Mouse (Mus musculus): ENCODE data around the gene Gyg.
"Not testable (repeated sequence)": the region's sequence is repeated elsewhere in the genome, so short reads cannot be mapped to it uniquely, and the experiment has no call there.

The Gyg gene

DNA sequence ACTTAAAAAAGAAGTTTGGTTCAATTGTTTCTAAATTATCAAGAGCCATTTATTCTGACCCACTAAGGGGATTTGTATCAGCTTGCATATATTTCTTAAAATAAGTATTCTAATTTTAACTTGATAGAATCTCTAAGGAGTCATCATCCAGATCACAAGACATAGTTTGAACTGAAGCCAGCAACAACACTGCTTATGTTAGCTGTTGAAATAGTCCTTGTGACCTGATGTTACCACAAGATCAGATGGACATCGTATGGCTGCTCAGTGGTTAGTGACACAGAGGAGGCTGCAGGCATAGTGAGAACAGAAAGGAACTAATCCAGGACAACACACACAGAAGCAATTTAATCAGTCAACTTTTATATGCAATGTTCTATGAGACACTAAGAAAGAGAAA is 22.4 kb downstream of the Gyg start:
- no peak for DNase-seq (ENCODE audit: extremely low read depth, insufficient read length, low spot score)

DNA sequence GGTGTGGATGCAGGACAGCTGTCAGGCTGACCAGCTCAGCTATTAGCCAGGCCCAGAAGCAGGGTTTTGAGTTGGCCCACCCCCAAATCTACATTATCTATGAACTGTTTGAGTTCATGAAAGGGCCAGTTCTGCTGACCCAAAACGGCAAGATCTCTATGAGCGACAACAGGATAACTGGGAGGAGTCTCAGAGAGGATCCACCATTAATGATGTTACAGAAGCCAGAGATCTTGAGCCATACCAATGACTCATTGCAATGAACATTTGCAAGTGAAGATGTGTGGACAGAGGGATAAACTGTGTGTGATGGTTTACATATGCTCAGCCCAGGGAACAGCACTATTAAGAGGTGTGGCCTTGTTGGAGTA is 23.8 kb downstream of the Gyg start:
- no peak for DNase-seq (ENCODE audit: extremely low read depth, insufficient read length, low spot score)

DNA sequence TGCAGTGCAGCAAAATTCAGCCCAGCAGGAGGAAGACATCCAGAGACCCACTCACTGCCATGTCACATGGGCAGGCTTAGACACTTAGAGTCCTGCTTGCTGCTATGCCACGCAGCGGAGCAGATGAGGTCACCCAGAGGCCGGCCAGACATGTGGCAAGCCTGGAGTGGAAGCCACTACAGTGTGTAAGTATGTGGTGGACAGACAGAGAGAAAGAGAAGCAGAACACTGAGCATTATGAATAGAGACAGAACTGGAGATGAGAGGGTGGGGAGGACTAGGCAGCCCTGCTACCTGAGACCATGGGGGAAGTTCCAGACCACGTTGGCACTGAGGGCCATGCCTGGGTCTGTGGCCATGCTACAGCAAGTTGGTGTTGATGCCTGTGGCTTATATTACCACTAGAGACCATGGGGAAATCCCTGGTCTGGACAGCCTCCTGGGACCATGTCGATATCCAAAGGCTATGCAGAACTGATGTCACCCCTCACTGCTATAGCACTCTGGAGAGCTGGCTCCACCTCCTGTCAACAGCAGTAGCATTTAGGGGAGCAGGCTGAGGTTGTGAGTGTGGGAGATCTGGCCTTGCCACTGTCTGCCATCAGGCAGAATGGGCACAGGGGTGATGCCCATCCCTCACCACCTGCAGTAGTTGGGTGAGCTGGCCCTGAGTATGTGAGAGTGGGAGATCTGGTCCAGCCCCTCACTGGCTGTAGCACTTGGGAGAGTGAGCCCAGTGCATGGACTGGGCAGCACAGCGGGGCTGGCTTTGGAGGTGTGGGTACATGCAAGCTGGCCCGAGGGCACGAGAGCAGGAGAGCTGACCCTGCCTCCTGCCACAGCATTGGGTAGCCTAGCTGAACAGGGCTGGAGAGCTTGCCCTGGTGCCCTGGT is 24.4 kb downstream of the Gyg start:
- no peak for DNase-seq (ENCODE audit: extremely low read depth, insufficient read length, low spot score)

DNA sequence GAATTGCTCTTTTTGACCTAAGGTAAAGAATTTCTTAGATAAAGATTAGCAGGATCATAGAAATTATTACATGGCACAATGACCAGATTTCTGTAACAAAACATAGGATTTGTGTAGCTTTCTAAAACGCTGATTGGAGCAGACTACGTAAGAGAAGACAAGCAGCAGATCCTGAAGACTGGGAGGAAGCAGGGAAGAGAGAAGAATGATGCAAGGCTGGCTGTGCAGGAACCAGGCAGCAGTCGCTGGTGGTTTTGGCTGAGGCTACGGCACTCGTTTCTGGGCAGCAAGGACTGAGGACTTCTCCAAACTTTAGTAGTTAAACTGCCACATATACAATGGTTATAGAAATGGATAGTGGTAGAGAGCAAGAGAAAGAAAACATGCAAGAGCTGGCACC is 25.6 kb downstream of the Gyg start:
- no peak for DNase-seq (ENCODE audit: extremely low read depth, insufficient read length, low spot score)

DNA sequence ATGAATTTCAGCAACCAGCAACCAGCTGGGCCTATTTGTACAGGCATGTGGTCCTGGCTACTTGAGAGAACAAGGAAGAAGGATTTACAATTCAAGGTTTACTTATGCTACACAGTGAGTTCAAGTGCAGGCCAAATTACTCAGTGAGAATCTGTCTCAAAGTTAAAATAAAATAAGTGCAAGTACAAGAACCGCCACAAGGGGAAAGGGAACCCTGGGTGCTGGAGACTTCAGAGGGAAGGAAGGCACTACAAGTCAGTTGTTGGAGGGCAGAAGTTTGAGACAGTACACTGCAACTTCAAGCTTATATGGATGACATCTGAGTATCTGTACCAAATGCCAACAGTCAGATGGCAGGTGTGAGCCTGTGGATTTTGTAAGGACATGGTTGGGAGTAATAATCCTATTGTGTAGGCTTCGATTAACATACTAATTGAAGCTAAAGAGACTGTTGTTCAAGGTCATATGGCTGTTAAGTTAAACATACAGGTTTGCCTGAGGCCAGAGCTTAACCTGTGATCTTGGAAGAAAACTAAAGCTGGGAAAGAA is 28.0 kb downstream of the Gyg start:
- DNase-seq (ENCODE audit: extremely low read depth, insufficient read length, low spot score): no peak

DNA sequence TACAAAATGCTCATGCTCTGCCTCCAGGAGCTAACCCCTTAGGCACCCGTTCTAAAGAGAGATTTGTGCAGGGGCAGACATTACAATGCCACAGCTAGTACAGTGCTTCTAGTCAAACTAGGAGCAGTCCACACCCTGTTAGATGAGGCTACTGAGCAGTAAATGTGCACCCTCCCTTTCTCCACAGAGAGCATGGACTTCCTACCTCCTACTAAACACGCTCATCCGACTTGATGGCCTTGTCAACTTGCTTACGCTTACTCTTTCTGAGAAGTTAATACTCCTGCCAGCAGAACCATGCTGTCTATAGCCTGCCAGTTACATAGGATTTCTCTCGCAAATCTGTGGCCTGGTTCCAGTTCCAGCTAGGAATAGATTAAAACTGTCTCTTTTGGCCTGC is 29.5 kb downstream of the Gyg start:
- no peak for DNase-seq (ENCODE audit: extremely low read depth, insufficient read length, low spot score)

DNA sequence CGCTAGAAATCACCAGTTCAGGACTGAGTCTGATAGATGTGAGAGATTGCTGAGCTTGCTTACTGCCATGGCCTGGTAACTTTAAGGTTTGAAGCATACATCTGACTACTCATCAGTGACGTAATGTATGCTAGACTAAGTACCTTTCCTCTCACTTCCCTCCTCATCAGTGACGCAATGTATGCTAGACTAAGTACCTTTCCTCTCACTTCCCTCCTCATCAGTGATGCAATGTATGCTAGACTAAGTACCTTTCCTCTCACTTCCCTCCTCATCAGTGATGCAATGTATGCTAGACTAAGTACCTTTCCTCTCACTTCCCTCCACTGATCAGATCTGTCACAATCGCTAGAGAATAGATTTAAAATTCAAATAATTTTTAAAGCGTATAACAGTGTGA is 33.5 kb downstream of the Gyg start:
- not testable (repeated sequence) for DNase-seq (ENCODE audit: extremely low read depth, insufficient read length, low spot score)

DNA sequence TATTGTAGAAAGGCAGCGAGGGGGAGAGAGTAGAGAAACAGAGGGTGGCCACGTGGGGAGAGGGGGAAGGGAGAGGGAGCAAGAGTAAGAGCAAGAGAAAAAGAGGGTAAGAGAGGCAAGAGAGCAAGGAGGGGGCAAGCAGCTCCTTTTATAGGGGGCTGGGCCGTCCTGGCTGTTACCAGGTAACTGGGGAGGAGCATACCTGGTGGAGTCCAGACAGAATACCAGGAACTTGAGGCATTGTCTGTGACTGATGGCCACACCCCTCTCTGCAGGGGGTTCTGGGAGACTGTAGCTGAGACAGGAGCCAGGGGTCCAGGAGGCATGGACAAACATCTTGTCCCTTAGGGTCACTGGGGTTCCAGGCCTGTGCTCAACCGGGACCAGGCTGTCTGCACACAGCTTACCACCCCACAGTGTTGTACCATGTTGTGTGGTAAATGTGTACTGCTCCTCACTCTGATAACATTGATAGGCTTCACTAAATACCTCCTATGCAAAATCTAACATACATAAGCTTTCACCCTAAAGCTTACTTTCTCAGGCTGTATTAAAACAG is 35.4 kb downstream of the Gyg start:
- no peak for DNase-seq (ENCODE audit: extremely low read depth, insufficient read length, low spot score)

DNA sequence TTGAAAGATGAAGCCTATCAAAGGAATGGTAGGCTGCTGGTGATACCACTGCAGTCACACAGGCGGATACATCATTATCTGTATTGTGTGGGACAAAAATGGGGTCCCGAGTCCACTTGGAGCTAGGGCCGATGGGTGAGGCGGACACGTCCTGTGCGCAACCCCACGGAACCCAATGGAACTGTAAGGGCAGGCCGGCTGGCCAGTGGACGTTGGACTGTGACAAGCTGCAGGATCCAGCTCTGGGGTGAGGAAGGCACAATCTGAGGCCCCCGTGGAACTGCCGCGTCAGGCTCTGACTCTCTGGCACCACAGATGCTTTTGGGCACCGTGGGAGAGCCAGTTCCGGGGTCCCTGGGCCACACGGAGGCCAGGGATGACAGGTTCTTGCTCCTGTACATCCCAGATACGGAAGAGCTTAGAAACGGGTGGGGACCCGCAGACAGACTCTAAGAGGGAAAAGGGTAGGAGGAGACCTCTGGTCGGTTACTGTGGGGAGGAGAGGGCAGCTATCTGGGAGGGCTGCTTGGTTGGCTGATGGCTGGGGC is 36.0 kb downstream of the Gyg start:
- no peak for DNase-seq (ENCODE audit: extremely low read depth, insufficient read length, low spot score)

DNA sequence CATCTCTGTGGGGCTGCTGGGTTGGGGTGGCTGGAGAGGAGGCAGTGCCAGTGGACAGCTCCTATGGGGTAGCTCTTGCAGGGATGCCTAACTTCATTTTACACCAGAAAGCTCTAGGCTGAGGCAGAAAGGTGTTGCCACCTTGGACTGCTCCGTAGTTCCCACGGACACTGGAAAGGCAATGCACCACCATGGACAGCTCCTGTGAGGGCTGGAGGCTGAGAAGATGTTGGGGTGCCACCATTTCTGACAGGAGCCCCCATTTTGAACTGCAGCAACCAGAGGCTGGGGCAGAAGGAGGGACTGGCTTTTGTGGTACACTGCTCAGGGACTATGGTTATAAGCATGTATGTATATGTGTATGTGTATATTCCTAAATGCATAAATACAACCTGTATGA is 43.2 kb downstream of the Gyg start:
- DNase-seq (ENCODE audit: extremely low read depth, insufficient read length, low spot score): no peak

DNA sequence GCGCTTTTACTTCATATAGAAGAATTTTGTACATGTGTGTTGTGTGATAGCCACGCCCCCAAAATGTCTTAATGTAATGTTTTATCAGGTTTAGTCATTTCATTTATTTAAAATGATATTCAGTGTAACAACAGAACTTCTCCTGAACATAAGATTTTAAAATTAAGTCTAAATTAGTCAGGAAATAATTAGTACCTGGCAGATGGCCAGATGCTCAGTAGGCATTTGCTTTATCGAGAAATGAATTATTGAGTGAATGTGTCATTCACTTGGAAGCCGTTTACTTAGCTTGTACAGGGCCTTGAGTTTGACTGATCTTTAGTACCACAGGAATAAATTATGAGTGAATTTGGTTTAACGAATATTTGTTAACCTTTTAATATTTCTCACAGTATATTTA is 46.2 kb downstream of the Gyg start:
- no peak for DNase-seq (ENCODE audit: extremely low read depth, insufficient read length, low spot score)

DNA sequence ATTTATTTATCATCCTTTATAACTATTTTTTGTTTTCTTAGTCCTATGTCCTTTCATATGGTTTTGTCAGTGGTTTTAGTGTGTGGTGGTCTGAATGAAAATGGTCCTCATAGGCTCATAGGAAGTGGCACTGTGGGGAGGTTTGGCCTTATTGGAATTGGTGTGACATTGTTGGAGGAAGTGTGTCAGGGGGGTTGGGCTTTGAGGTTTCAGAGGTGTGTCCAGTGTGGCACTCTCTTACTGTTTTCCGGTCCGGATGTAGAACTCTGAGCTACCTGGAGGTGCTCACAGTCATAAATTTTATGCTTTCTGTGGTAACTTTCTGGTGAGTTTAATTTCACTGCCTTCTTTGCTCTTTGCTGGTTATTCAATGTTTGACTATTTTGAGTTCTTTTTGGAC is 50.3 kb downstream of the Gyg start:
- no peak for DNase-seq (ENCODE audit: extremely low read depth, insufficient read length, low spot score)

DNA sequence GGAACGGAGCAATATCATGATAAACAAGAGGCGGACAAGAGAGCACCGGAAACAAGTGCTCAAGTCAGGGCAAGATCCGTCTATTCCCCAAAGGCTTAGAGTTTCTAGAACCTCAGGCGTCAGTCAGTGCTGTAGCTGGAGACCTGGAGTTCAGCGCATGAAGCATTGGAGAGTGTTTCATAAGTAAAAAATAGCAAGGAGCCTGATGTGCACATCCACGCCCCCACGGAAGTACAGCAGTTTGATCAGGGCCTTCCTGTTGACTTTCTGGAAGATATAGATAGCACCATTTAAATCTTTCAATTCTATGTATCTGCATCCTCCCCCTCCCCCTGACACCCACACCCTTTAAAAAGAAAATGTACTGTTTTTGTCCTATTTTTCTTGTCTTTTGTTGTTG is 50.8 kb downstream of the Gyg start:
- no peak for DNase-seq (ENCODE audit: extremely low read depth, insufficient read length, low spot score)

DNA sequence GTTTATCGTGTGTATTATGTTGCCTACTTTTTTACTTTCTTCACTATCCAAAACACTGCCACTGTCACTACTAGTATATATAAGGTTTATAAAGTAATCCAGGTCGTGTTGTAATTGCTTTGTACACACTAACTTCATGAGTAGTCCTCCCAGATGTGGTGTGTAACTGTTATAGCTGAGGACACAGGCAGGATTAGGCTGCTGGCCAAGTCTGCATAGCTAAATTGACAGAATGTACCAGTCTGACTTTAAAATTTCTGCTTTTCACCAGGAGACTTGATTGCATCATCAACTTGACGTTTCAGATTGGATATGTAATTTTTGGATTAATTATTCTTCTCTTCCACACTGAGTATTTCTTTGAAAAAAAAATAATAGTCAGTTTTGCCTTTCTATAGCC is 51.3 kb downstream of the Gyg start:
- no peak for DNase-seq (ENCODE audit: extremely low read depth, insufficient read length, low spot score)

DNA sequence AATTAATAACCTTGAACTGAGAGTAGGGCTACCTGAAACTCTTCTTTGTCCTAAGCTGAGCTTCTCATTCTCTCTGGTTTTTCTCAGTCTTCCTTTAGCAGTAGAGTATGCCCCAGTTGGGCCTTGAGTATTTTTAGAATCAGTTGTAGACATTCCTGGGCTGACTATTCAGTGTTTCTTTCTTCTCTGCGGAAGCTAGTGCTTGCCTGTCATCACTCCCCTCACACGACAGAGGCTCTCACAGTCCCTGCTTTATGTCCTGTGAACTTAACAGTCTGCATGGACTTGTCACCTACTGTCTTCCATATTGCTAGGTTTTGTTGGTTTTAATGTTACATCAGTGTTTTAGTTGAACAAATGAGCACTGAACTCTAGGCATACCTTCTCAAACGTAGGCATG is 73.0 kb downstream of the Gyg start:
- DNase-seq (ENCODE audit: extremely low read depth, insufficient read length, low spot score): no peak

DNA sequence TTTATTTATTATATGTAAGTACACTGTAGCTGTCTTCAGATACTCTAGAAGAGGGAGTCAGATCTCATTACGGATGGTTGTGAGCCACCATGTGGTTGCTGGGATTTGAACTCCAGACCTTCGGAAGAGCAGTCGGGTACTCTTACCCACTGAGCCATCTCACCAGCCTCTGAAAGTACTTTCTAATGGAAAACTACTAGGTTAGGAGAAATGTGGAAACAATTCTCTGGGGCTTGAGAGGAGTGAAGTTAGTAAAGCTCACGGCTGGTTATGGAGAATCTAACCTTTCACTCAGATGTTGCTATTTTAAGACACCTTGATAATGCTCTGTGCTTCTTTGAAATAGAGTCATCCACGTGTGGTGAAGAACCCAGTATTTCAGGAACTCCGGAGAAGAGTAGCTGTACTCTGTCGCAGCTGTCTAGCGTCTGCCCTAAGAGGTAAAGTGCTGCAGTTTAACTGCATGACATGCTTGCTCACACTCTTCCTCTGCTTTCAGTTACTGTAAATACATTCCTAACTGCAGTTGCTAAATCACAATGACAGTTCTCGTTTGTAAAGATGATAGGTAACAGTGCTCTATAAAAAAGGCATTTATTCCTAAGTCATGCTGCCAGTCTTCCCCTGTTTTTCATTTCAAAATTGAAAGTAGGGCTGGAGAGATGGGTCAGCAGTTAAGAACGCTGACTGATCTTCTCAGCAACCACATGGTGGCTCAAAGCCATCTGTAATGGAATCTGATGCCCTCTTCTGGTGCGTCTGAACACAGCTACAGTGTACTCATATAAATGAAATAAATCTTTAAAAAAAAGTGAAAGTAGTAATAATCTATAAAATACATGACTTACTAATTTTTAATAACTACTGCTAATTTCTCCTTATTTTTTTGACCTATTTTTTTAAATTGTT is 78.7 kb downstream of the Gyg start:
- DNase-seq (ENCODE audit: extremely low read depth, insufficient read length, low spot score): peak; percentile 32
